Mouse (Mus musculus) activated CD4-positive, CD25-positive, alpha-beta regulatory T cell (primary cell): ENCODE data around the gene Acap3. TPM values are rescaled to one million over a fixed set of nuclear protein-coding genes. Genes with fewer than 3 reads are reported as not detected.

ENCODE experiments used
- polyA plus RNA-seq, 2 experiments: library from polyadenylated mRNA; unstranded; fragments of 100-300 nt; shearing (Covaris generic); gene quantifications; one replicate each; pipeline ENCODE4 v1.2.1; 2017

The Acap3 gene
- polyA plus RNA-seq = 10 to 100 TPM; 16.0 to 29.5 TPM

GRCm38 (mm10) chr4:155891551-155892001 is at the start of gene Acap3, which contains the start of gene Pusl1:
Acap3 (plus strand) TSS chr4:155891822.
Pusl1 (minus strand) TSS chr4:155891781.

DNA sequence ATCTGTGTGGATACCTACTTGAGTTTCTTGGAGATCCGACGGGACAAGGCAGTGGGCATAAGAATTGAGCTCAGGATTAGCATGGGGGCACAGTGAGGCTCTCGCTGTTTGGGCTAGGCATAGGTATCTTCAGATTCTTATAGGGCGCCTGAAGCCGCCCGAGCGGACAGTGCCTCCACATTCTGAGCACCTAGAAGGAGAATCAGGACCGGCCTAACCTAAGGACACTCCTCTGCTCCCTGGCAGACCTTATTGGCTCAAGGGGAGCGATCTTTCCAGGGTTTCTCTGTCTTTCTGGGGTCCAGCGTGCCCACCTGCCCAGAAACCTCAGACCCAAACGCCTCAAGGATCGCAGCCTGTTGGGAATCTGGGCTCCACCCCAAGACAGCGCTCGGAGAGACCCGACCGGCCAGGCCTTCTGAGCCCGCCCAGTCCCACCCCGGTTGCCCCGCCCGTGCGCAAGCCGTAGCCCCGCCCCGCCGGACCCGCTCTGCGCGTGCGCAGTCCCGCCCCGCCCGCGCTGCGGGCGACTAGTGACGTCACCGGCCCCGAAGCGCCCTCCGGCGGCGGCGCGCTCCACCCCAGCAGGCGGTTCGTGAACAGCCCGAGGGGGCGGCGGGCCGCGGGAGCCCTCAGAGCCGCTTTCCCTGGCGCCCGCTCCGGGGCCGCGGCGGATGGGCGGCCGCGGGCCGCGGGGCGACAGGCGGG is 44.6 kb upstream of the Acap3 start, which contains the start of gene Dvl1:
Gene Dvl1 (plus strand): TSS at position 532 of the 708 bp plus-strand sequence.

GRCm38 (mm10) chr4:155863001-155863400 is 28.6 kb upstream of the Acap3 start, which contains the start of gene Tas1r3:
Tas1r3 (minus strand) TSS chr4:155863362.

DNA sequence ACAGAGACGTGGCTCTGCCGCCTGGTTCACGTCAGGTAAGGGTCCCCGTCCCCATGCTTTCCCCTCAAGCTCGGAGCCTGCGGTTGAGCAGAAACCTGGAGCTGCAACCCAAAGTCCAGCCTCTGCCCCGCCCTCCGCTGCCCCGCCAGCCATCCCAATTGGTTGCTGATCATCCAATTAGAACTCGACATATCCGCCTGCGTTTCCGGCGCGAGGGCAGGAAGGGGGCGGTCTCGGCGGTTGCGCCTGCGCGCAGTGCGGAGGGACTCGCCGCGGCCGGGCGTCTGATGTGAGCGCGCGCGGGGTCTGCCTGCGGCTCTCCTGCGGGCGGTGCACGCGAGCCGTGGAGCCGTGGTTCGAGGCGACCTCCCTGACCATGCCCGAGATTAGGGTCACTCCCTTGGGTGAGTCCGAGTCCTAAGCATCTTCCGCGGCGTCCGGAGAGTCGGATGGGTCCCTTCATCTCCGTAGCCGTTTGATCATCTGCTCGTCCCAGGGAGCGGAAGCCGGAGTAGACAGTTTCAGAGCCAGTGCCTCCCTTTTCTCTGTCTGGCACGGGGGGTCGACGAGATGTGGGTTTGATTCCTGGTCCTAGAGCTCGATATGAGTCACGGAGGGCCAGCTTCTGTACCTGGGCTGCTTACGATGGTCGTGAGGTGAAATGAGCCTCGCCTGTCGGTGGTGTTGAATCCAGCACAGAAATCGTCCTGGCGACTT is 22.1 kb upstream of the Acap3 start, which contains the start of the genes Cptp and Ints11:
Gene Cptp (minus strand): TSS at position 124 of the 717 bp plus-strand sequence.
Gene Ints11 (plus strand): TSS at position 230 of the 717 bp plus-strand sequence.

DNA sequence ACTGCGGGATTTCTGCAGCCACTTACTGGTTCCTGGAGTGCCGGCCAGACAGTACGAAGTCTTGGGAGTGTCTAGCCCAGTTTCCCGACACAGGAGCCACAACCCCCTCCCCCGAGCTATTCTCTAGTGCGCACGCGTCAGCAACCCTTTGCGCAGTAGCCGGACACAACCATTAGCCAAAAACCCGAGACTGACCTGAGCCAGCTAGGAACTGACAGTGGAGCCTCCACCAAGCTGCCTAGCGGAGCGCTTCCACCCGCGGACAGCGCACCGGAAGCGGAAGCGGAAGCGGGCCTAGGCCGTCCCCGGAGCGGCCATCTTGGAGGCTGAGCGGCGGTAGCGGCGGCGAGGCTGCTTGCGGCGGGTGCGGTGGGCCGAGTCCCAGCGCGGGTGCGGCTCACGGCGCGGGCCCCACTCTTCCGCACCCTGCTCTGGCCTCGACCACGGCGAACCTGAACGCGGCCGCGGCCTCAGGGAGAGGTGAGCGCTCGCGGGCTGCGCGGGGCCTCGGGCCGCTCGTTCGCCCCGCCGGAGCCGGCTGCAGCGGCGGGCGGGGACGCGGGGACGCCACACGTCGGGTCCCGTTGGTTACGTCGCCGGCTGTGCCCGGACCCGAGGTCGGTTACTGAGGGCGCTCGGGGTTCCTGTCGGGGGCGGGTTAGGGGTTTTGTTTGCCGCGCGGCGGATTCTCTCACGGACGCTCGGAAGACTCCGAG is 52.1 kb downstream of the Acap3 start, which contains the start of gene Ube2j2:
Gene Ube2j2 (plus strand): TSS at position 298 of the 716 bp plus-strand sequence.

Other genes with a start within 250 kb of the Acap3 start
- gene Gm10563, start 246.4 kb upstream of the Acap3 start, polyA plus RNA-seq = not detected
- gene Mmp23, start 238.4 kb upstream of the Acap3 start, polyA plus RNA-seq = 1 to 10 TPM in 1 of 2 experiments, under 1 TPM in 1; 0.26 to 1.1 TPM
- gene Mib2, start 222.6 kb upstream of the Acap3 start, polyA plus RNA-seq = 10 to 100 TPM; 21.5 to 27.7 TPM
- gene Fndc10, start 197.5 kb upstream of the Acap3 start, polyA plus RNA-seq = 10 to 100 TPM in 1 of 2 experiments, 1 to 10 TPM in 1; 7.2 to 41.1 TPM
- 100 to 1,000 TPM; 177 to 184 TPM for gene Ssu72, start 187.0 kb upstream of the Acap3 start, polyA plus RNA-seq
- 1 to 10 TPM; 1.2 to 1.5 TPM for gene Tmem240, start 157.0 kb upstream of the Acap3 start, polyA plus RNA-seq
- gene Atad3a, start 130.7 kb upstream of the Acap3 start, polyA plus RNA-seq = 10 to 100 TPM; 45.1 to 52.5 TPM
- gene Vwa1, start 117.1 kb upstream of the Acap3 start, polyA plus RNA-seq = under 1 TPM in 1 of 2 experiments, not detected in 1; 0.25 TPM
- under 1 TPM in 1 of 2 experiments, not detected in 1; 0.05 TPM for gene Tmem88b, start 105.9 kb upstream of the Acap3 start, polyA plus RNA-seq
- under 1 TPM in 1 of 2 experiments, not detected in 1; 0.66 TPM for gene Ankrd65, start 101.4 kb upstream of the Acap3 start, polyA plus RNA-seq
- 100 to 1,000 TPM; 139 to 192 TPM for gene Mrpl20, start 88.9 kb upstream of the Acap3 start, polyA plus RNA-seq
- gene Ccnl2, start 79.3 kb upstream of the Acap3 start, polyA plus RNA-seq = 100 to 1,000 TPM; 248 to 258 TPM
- gene Aurkaip1, start 60.5 kb upstream of the Acap3 start, polyA plus RNA-seq = 100 to 1,000 TPM; 185 to 200 TPM
- gene Mxra8, start 52.1 kb upstream of the Acap3 start, polyA plus RNA-seq = 1 to 10 TPM; 1.3 to 2.7 TPM
- 10 to 100 TPM; 38.5 to 41.0 TPM for gene Dvl1, start 44.4 kb upstream of the Acap3 start, polyA plus RNA-seq
- under 1 TPM; 0.37 to 0.61 TPM for gene Tas1r3, start 28.5 kb upstream of the Acap3 start, polyA plus RNA-seq
- gene Cptp, start 22.4 kb upstream of the Acap3 start, polyA plus RNA-seq = 10 to 100 TPM; 13.6 to 15.3 TPM
- 100 to 1,000 TPM in 1 of 2 experiments, 10 to 100 TPM in 1; 98.2 to 112 TPM for gene Ints11, start 22.3 kb upstream of the Acap3 start, polyA plus RNA-seq
- gene Pusl1, start within 50 bp of the Acap3 start, polyA plus RNA-seq = 10 to 100 TPM; 22.5 to 39.9 TPM
- 100 to 1,000 TPM; 140 to 160 TPM for gene Ube2j2, start 52.0 kb downstream of the Acap3 start, polyA plus RNA-seq
- gene C1qtnf12, start 70.5 kb downstream of the Acap3 start, polyA plus RNA-seq = 10 to 100 TPM; 15.8 to 29.0 TPM
- 1 to 10 TPM; 7.4 to 9.5 TPM for gene B3galt6, start 100.8 kb downstream of the Acap3 start, polyA plus RNA-seq
- gene Sdf4, start 101.0 kb downstream of the Acap3 start, polyA plus RNA-seq = 100 to 1,000 TPM; 563 to 617 TPM
- 1,000 to 10,000 TPM in 1 of 2 experiments, 100 to 1,000 TPM in 1; 923 to 1,159 TPM for gene Tnfrsf4, start 122.0 kb downstream of the Acap3 start, polyA plus RNA-seq
- 1,000 to 10,000 TPM in 1 of 2 experiments, 100 to 1,000 TPM in 1; 560 to 1,034 TPM for gene Tnfrsf18, start 134.3 kb downstream of the Acap3 start, polyA plus RNA-seq
- gene Ttll10, start 167.6 kb downstream of the Acap3 start, polyA plus RNA-seq = under 1 TPM; 0.22 to 0.50 TPM
- gene 9430015G10Rik, start 218.2 kb downstream of the Acap3 start, polyA plus RNA-seq = 10 to 100 TPM; 13.2 to 14.3 TPM
- under 1 TPM in 1 of 2 experiments, not detected in 1; 0.07 TPM for gene Rnf223, start 238.7 kb downstream of the Acap3 start, polyA plus RNA-seq